Mouse (Mus musculus) T-helper 2 cell (primary cell): ENCODE results near the gene Henmt1.

Source experiments
- in situ Hi-C: fragments of 300-600 bp; cut with MboI, MseI; formaldehyde crosslinking; loops from one replicate; pipeline ENCODE4 v1.15.1; 2025; ENCODE audit warnings: high pct_unique_total_duplicates

Henmt1 gene

DNA sequence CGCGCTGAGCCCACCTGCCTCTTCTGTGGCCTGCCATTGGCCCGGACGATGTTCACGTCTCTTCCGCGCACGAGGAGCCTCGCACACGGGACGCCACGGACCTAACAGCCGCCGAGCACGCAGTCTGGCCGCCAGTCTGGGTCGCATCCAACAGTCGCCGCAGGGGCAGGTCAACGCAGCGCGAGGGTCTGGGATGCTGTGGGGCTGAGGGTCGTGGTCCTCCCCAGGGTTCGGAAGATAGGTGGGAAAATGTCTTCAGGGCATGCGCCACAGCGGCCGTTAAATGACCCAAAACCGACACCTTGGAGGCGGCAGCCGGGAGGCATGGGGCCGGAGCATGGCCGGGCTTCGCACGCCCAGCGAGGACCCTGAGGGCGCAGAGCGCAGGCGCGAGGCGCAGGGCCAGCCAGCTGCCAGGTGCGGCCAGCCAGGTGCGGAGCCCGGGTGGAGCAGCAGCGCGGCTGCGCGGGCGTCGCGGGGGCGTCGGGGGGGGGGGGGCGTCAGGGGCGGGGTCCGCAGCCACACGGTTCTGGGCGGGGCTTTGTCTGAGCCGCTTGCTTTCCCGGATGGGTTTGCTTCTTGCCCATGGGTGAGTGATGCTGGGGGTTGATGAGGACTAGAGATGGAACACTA is 444 bp downstream of the Henmt1 start, which contains the start of gene Gm9857:
Gene Gm9857, minus strand, starts transcription at position 445 of the 633 bp plus-strand sequence.
- in situ Hi-C loops: no loop called here

DNA sequence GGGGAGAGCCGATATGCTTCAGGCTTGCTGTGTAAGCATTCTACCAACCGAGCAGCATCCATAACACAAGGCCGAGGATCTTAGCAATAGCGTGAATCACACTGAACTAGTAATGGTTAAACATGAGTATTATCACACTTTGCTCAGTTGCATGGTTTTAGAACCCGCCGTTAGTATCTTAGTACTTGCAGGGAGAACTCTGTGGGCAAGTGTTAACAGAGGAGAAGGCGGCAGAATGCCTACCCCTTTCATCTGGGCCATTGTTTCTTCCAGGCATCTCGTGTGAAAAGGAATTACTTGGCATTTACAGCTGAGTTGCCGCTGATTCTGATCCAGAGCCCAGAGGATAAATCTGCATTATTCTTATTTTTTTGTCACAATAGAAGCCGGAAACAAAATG is 1.3 kb downstream of the Henmt1 start:
- in situ Hi-C loops: no loop called here

DNA sequence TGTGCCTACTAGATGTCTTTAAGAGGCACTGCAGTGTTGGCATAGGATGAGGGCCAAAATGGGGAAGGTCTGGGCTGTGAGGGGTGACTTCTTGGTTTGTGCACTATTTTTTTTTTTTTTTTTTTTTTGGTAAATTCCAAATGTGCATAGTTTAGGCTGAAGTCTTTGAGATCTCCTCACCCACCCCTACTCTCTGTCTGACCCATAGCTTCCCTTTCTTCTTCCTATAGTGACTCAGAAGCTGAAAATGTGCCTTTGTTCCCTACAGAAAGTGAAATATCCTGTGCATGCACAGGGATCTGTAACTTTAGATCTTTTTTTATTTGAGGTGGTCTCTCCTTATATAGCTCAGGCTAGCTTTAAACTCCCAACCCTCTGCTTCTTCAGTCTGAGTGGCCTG is 18.3 kb downstream of the Henmt1 start:
- in situ Hi-C loops: no loop called here

DNA sequence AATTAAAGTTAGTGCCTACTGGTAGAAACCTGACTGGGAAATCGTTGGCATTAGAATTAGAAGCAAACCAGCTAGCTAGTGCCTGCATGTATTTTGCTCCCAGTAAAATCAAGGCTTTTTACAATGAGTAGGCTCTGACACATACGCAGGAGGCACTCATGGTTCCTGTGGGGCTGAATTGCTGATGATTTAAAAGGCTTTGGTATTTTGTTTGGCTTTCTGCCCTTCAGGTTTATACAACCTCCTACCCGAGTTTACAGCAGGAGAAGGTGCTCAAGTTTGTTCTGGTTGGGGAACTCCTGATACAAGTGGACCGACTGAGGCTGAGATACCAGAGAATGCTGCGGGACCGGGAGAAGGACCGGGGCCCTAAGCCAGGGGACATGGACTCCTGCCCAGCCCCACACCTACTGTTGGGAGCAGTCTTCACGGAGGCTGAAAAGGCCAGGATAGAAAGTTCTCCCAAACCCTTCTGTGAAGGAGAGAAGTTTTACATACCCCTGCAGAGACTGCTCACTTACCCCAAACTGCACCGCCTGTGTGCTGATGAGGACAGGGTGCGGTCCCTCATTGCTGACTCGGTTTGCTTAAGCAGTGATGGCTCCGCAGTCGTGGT is 20.1 kb downstream of the Henmt1 start:
- in situ Hi-C loops: no loop called here

DNA sequence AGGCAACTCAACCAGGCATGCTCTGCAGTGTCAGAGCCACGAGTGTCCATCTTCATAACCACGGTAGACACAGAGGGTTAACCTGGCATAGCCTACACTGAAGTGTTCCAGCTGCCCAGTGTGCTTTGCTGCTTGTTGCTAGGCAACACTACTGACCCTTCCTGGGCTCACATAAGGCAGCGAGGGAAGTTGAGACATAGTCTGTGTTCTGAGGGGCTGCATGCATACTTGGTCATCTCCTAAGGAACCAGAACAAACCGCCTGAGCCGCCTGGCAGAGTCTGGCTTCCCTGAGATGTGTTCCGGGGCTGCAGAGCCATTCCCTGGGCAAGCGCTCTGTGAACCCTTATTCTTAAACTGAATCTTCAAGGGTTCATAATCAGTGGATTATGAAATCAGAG is 21.6 kb downstream of the Henmt1 start:
- in situ Hi-C loops: no loop called here

DNA sequence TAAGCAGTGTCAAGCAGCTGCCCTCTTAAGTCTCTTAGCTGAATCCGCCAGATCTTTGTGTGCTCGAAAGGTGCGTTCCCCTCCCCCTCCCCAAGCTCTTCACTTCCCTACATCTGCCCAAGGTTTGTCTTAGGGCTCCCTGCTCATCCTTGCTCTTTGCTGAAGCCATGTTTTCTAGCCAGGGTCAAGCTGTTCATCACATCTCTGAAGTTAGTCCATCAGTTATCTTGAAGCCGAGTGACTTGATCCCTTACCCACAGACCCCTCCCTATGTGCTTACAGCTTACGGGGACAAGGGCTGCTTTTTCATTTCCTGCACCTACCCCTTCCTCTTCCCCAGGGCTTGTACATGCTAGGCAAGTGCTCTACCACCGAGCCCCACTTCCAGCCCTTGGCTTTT is 22.0 kb downstream of the Henmt1 start:
- in situ Hi-C loops: no loop called here

DNA sequence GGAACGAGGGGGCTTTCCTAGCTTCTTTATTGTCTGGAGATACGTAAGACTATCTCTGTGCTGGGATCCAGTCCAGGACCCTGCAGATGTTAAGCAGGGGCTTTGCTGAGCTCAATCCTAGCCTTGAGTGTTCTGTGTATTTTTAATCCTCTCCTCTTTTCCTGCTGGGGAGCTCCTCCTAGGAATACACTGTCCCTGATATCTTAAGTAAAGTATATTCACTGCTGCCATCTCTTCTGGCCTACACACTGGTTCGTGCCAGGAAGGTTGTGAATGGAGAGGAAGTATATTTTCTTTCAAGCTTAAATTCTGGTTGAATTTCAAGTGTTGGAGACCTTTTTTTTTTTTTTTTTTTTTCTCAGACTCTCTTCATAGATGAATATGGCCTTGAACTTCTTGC is 23.6 kb downstream of the Henmt1 start:
- in situ Hi-C loops: no loop called here

DNA sequence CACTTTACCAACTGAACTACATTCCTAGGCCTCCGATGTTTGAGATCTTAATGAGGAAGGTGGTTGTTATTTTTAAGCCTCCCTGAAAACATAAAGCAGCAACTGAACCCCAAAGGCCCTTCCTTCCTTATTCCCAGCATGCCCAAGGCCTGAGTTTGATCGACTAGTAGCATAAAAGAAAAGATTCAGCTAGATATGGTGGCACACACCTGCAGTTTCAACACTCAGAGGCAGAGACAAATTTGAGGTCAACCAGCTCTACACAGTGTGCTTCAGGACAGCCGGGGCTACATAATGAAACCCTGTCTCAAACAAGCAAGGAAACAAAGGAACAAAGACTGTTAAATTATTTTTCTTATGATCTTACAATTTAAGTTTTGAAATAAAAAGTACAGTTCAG is 24.1 kb downstream of the Henmt1 start:
- in situ Hi-C loops: no loop called here

DNA sequence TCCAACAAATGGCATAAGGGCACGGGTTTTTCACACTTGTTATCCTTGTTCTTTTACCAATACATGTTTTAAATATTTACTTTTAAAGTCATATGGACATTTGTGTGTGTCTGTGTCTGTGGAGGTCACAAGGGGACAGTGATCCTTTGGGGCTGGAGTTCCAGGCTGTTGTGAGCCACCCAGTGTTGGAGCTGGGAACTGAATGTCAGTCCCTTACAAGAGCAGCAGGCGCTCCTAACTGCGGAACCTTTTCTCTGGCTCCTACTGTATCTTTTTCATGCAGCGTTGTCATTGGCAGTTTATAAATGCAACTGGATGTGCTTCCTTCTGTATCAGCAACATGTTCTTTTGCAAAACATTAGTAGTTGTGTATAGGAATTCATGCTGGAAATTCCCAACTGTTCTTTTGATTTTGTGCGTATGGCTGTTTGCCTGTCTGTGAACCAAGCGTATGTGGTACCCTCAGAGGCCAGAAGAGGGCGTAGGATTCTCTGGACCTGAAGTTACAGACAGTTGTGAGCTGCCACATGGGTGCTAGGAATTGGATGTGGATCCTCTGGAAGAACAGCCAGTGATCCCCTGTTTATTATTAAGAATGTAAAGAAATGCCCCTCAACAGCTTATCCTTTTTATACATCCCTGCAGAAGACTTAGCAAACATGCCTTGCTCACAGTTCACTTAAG is 24.8 kb downstream of the Henmt1 start:
- in situ Hi-C loops: no loop called here

DNA sequence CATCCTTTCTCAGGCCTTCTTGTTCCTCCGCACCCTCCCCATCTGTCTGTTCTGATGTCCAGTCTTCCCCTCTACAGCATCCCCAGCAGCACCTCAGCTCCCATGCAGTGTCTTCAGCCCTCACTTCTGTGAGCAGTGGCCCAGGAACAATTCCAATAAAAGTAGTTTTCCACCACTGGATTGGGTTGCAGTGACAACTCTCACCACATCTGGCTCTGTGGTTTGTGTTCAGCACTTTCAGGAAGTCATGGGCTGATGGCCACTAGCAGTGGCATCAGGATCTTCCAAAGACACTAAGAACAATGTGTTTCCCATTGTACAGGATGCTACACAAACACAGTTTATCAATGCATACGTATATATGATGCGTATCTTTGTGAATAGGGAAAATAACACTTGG is 26.4 kb downstream of the Henmt1 start:
- in situ Hi-C loops: no loop called here

DNA sequence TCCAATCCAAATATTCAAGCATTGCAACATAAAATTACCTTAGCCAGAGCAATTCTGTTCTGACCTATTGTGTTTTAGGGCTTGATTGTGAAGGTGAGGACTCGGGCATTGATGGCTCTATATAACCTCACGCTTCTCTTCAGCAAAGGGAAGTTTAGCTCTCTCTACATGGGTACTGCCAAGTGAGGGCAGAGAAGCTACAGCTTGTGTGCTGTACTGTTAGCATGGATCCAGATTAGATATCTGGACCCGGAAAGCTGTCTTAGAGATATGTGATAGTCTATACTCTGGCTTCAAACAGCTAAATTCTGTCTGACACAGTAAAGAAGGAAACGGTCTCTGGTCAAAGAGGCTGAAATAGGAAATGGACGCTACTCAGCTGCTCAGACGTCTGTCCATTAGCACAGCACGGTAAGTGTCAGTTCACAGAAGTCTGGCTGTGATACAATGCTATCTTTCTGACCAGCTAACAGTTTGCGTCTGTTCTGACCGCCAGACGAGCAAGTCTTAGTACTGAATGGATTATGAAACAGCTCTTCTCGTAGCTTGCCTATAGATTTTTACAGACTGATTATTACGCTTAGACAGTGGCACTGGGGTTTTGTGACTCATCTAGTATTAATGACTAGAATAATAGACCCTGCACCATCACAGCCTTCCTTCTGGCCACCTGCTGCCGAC is 34.4 kb downstream of the Henmt1 start:
- in situ Hi-C loops: no loop called here

DNA sequence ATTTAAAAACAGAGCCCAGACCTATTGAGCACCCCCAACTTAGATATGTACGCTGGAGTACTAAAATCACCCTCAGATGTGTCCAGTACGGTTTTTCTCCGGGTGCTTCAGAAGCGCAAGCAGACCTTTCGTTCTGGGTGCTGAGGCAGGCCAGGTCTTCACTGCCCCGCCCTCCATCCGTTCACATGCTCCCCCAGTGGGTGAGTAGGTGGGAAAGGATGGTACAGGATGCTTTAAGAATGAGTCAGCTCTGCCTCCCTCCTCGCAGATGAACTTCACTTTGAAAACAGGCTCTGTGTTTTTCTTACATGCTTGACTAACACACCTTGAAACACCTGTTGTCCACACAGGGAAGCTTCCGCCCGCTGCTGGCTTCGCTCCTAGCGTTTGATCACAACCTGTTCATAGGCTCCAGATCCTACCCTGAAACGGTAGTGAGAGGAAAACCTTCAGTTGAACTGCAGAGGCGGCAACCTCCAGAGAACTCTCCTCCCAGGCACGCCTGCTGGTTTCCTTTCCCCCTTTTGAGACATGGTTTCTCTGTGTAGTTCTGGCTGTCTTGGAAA is 35.3 kb downstream of the Henmt1 start:
- in situ Hi-C loops: no loop called here

DNA sequence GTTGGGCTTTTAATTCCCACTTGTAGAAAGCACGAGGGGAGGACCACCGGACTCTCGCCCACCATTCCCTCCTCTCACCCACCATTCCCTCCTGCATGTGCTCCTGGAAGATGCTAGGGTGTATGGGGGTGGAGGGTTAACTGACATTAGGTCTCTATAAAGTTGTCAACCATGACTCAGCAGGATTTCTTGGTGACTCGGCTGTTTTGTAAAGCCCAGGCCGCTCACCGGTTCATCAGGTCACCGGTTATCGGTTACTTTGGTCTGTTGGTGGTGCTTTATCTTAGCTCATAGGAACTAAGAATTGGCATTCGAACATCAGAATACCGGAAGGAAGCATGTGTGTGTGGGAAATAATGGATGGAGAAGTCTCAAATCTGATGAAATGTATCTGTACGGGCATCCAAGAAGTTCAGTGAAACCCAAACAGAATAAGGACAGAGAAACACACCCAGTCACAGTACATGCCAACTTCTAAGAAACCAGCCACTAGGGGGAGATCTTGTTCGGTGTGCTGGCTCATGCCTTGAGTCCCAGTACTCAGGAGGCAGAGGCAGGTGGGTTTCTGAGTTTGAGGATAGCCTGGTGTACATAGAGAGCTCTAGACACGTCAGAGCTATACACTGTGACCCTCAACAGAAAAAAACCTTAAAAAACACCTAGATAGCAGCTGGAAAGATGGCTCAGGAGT is 37.8 kb downstream of the Henmt1 start:
- in situ Hi-C loops: no loop called here

DNA sequence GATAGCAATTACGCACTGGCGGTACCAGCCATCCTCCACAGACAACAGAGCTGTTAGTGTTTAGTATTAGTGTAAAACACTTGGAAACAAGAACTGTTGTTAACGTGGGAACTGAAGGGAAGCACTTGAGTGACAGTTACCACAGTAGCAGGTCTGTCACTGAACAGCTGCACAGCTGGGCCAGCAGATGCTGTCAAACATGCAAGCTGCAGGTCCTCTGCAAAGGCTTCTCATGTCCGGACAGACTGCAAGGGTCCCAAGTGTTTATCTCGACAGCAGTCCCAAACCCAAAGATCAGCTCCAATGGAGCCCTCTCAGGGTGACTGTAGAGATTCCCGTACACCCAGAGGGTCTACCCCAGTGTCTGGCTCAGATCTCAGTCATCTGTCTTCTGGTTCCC is 42.3 kb downstream of the Henmt1 start:
- in situ Hi-C loops: no loop called here

DNA sequence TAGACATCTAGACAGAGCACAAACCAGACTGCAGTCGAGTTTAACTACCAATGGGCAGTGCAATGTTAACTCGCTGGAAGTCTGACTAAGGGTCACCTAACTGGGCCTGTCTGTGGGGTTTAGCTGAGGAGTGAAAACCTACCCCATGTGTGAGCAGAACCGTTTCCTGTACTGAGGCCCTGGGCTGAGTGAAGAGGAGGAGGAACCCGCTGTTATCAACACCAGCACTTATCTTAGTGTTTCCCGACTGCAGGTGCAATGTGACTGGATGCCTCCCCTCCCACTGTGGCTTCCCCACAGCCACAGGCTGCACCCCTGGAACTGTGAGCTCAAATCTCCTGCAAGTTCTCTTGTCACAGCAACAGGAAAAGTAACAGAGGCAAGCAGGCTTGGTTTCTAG is 44.3 kb downstream of the Henmt1 start:
- in situ Hi-C loops: no loop called here

DNA sequence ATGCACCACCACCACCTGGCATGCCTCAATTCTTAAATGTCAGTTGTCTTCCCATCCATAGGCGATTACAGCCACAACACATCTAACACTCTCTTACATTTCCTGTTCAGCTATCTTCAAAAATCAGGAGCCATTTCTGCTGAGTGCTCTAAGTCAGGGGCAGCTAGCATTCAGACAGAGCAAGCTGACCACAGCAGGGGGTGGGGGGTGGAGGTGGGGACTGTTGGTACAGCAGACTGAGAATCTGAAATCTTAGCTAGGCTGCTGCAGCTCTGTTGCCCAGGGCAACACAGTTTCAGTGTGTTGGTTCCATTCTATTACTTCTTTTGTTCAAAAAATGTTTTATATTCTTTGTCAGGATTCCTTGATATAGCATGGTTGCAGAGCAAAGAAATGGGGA is 46.9 kb downstream of the Henmt1 start:
- in situ Hi-C loops: no loop called here

DNA sequence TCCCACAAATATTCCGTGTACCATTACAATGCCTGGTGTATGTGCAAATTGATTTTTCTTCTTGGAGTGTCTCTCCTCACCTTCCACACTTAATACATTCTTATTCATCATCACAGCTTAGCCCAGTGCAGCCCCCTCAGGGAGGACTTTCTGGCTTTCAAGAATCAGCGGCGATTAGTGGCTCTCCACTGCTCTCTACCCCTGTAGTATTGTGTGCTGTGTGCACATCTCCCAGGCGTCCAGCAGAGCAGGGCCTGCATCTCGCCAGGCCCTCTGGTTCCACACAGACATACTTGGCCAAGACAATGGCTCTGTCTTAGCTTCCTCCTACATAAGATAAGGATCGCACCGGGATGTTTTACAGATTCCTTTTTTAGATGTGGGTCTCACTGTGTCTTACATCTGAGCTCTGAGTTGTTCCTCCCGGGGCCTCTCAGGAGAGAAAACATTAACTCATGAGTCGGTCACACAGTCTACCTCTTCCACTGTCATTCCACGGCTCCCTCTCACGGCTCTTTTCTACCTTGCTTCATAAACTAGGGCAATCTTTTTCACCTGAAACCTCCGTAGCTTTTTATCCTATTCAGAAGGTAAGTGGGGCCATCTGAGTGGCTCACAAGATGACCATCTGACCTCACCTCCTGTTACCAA is 47.5 kb downstream of the Henmt1 start:
- in situ Hi-C loops: no loop called here

DNA sequence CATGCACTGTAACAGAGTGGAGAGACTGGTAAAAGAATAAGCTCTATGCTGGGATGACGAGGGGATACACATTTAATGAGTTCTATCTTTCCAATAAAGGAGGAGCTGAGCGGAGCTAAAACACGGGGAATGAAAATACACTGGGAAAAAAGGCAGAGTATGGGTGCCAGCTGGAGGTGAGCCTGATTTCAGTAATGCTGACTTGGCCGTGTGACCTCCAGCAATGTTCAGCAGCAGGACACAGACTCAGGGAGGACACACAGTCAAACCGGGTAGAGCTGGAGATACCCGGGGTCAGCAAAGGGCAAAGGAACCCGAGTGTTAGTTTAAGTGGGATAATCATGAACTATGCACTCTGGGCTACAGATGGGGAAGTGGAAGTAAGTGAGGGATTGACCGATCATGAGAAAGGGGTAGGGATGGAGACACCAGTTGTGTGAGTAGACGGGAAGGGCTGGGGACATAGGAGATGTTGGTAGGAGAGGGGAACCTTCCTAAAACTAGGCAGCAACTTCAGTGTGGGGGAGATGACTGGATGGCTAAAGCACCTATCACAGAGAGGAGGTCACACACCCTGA is 50.4 kb downstream of the Henmt1 start:
- in situ Hi-C loops: no loop called here

DNA sequence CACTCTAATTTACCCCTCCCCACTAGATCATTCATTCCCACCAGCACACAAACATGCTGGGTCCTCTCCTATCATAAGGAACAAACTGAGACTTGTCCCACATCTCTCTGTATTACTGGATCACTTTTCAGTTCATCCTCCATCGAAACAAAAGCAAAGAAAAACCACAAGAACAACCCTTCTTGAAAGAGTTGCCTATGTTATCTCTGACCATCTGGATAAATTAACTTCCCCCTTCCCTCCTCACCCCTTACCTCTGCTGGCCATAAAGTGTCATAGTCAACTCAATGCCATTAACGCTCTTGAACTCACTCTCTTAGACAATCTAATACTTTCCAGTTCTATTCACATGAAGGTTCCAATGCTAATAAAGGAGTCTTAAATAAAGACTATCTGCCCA is 54.8 kb downstream of the Henmt1 start:
- in situ Hi-C loops: no loop called here

DNA sequence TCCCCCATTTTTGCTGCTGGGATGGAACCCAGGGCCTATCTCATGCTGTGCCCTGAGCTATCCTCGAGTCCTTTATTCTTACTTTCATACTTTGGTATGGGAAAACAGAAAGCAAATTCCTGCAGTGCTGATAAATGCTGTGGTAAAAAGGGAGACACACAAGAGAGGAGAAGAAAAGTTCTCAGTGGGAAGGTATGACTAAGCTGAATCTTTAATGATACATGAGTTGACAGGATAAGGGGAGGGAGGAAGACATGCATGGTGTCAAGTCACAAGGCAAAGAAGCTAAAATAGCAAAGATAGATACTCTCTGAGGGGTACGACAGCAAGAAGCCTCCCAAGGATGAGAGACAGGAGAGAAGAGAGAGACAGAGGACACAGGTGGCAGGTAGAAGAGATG is 55.7 kb downstream of the Henmt1 start:
- in situ Hi-C loops: no loop called here

DNA sequence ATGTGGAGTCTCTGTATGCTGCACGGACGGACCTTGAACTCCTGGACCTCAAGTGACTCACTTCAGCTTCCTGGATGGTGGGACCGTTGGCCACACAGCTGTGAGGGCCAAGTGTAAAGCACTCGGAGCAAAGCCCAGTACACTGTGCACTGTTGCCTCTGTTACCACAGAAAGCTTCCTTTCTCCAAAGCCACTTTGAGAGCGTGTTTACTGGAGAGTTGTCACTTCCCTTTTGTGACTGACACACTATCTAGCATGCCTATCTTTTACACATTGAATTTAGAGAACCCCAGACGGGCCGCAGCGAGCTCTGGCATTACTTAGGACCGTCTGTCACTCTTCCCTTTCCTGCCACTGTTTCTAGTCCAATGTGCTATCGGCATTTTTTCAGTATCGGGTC is 57.6 kb downstream of the Henmt1 start:
- in situ Hi-C loops: no loop called here
